Mouse (Mus musculus): ENCODE measurements around the gene Mark1.

DNA sequence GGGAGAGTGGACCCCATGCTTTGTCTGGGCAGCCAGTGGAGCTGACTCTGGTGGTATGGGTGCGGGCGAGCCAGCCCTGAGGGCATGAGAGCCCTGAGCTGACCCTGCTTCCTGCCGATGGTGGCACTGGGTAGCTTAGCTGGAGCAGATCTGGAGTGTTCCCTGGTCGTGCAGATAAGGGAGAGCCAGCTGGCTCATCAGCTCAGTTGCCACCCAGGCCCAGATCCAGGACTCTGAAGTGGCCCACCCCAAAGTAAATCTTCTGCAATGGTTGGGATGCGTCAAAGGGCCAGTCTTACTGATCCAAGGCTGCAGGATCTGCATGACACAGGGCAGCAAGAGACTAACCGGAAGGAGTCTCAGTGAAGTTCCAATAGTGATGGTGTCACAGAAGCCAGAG lies 109.9 kb downstream of the Mark1 start:
- TF ChIP-seq TCF12 (IDR thresholded peaks at IDR 0.05; ENCODE audit: insufficient read depth, poor library complexity, severe bottlenecking) (no peak), POLR2A (IDR thresholded peaks at IDR 0.05; ENCODE audit: insufficient read length, low read depth) (no peak), CEBPB (IDR thresholded peaks at IDR 0.05; ENCODE audit: insufficient read depth, poor library complexity, severe bottlenecking) (no peak), POLR2AphosphoS2 (IDR thresholded peaks at IDR 0.05; ENCODE audit: insufficient read length, low read depth) (no peak), REST (IDR thresholded peaks at IDR 0.05; ENCODE audit: insufficient read depth, insufficient read length) (no peak), E2F4 (IDR thresholded peaks at IDR 0.05; ENCODE audit: insufficient read depth) (no peak)

Data from myocyte (in vitro differentiated cells).